Mouse (Mus musculus) layer of hippocampus, postnatal 25 days (tissue): ENCODE measurements around the gene 4632433K11Rik. TPM values are rescaled to one million over a fixed set of nuclear protein-coding genes. Genes with fewer than 3 reads are reported as not detected.

Experiments used
- DNase-seq, 2 experiments: peaks; one replicate each; pipeline ENCODE4 v3.0.0; 2022; ENCODE audit warnings: mixed read lengths in 2 of 2, low spot score in 1 of 2; ENCODE audit errors: extremely low spot score in 1 of 2
- total RNA-seq, 2 experiments: library from RNA; stranded (reverse); gene quantifications; 2 replicates each; pipeline ENCODE4 v1.2.3; 2021

4632433K11Rik gene
- total RNA-seq, 2 experiments from 2014 or later, result not detected

DNA sequence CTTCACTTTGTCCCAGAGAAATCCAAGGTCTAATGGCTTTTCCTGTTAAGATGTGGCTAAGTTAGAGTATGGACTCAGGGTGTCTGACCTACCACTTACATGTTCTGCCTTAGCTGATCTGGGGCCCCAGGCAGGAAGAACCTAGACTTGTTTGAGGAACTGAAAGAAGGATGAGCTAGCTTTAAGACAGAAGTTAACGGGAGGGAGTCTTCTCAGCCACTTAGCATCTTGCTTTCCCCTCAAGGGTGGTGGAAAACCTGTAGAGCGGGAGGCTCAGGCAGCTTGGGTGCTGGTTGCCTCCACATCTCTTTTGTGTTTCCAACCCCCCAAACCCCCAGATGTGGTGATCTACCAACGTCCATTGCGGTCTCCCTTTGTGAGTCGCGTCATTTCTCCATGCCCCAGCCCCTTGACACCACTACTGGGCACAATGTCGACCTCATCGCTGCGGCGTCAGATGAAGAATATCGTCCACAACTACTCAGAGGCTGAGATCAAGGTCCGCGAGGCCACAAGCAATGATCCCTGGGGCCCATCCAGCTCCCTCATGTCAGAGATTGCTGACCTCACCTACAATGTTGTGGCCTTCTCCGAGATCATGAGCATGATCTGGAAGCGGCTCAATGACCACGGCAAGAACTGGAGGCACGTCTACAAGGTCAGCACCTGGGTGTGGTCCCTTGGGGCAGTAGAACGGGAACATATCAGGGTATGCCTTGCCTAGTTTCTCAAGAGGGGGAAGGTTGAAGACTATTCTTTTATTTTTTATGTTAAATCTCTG is 49.6 kb downstream of the 4632433K11Rik start:
- no peak for DNase-seq

Other genes with a start within 250 kb of the 4632433K11Rik start
- gene Tmem238, start 244.5 kb upstream of the 4632433K11Rik start, total RNA-seq, result 1 to 10 TPM; 2.2 to 2.6 TPM
- gene Rpl28, start 241.2 kb upstream of the 4632433K11Rik start, total RNA-seq, result 100 to 1,000 TPM; 484 to 506 TPM
- gene Ube2s, start 221.5 kb upstream of the 4632433K11Rik start, total RNA-seq, result 100 to 1,000 TPM in 1 of 2 experiments, 10 to 100 TPM in 1; 97.7 to 112 TPM
- gene Shisa7, start 189.4 kb upstream of the 4632433K11Rik start, total RNA-seq, result 100 to 1,000 TPM; 132 to 182 TPM
- gene Isoc2b, start 163.9 kb upstream of the 4632433K11Rik start, total RNA-seq, result 1 to 10 TPM; 5.6 to 6.0 TPM
- gene Isoc2a, start 157.0 kb upstream of the 4632433K11Rik start, total RNA-seq, result 10 to 100 TPM; 11.2 to 12.4 TPM
- under 1 TPM; 0.27 to 0.38 TPM for gene Gm36210, start 127.6 kb upstream of the 4632433K11Rik start, total RNA-seq
- 10 to 100 TPM; 13.4 to 14.3 TPM for gene Zfp628, start 118.9 kb upstream of the 4632433K11Rik start, total RNA-seq
- 100 to 1,000 TPM; 109 to 112 TPM for gene Nat14, start 112.1 kb upstream of the 4632433K11Rik start, total RNA-seq
- 1 to 10 TPM; 1.4 to 2.3 TPM for gene Ssc5d, start 108.3 kb upstream of the 4632433K11Rik start, total RNA-seq
- under 1 TPM in 1 of 2 experiments, not detected in 1; 0.59 TPM for gene Sbk2, start 69.7 kb upstream of the 4632433K11Rik start, total RNA-seq
- under 1 TPM; 0.59 to 0.66 TPM for gene Sbk3, start 63.0 kb upstream of the 4632433K11Rik start, total RNA-seq
- 10 to 100 TPM; 31.9 to 41.4 TPM for gene Zfp579, start 38.0 kb upstream of the 4632433K11Rik start, total RNA-seq
- 1 to 10 TPM; 7.7 to 8.2 TPM for gene Zfp524, start 19.7 kb upstream of the 4632433K11Rik start, total RNA-seq
- 10 to 100 TPM; 21.3 to 21.7 TPM for gene Fiz1, start 19.4 kb upstream of the 4632433K11Rik start, total RNA-seq
- not detected for gene Gm44973, start 18.6 kb upstream of the 4632433K11Rik start, total RNA-seq
- gene Zfp865, start 13.7 kb upstream of the 4632433K11Rik start, total RNA-seq, result 10 to 100 TPM; 33.0 to 41.3 TPM
- gene Ccdc106, start 13.6 kb upstream of the 4632433K11Rik start, total RNA-seq, result 10 to 100 TPM; 66.1 to 73.5 TPM
- gene Zfp784, start 4.3 kb downstream of the 4632433K11Rik start, total RNA-seq, result 1 to 10 TPM; 5.1 to 6.5 TPM
- gene Zfp580, start 17.4 kb downstream of the 4632433K11Rik start, total RNA-seq, result 10 to 100 TPM; 43.1 to 44.0 TPM
- 100 to 1,000 TPM; 170 to 180 TPM for gene U2af2, start 28.0 kb downstream of the 4632433K11Rik start, total RNA-seq
- gene Epn1, start 46.1 kb downstream of the 4632433K11Rik start, total RNA-seq, result 100 to 1,000 TPM; 520 to 560 TPM
- gene Rfpl4, start 82.8 kb downstream of the 4632433K11Rik start, total RNA-seq, result not detected
- under 1 TPM in 1 of 2 experiments, not detected in 1; 0.49 TPM for gene Rasl2-9, start 91.8 kb downstream of the 4632433K11Rik start, total RNA-seq
- not detected for gene Vmn1r55, start 115.6 kb downstream of the 4632433K11Rik start, total RNA-seq
- not detected for gene Vmn1r56, start 162.6 kb downstream of the 4632433K11Rik start, total RNA-seq
- not detected for gene Vmn1r57, start 184.4 kb downstream of the 4632433K11Rik start, total RNA-seq